Mouse (Mus musculus): Measurements from ENCODE around the gene Uqcc2.

GRCm38 (mm10) chr17:27181666-27182065 is 48.0 kb upstream of the Uqcc2 start:
- TF ChIP-seq CTCF (IDR thresholded peaks at IDR 0.05; ENCODE audit: borderline replicate concordance, insufficient read depth, low read depth, low read length) (no peak), POLR2A (IDR thresholded peaks at IDR 0.05; ENCODE audit: borderline replicate concordance, insufficient read depth, low read length) (no peak)
